Mouse (Mus musculus): Measurements from ENCODE around the gene Hoxa11.

Gene Hoxa11

GRCm38 (mm10) chr6:52245757-52246142, at the start of gene Hoxa11:
Gene Hoxa11, minus strand, starts transcription at chr6:52245810.
- no peak for DNase-seq

- DNase-seq = no peak
These were observed 49.0 kb upstream of the Hoxa11 start for GRCm38 (mm10) chr6:52294616-52295015.

- DNase-seq = no peak
These were observed 46.7 kb upstream of the Hoxa11 start for GRCm38 (mm10) chr6:52292328-52292727.

- DNase-seq = no peak
These were observed 45.6 kb upstream of the Hoxa11 start for GRCm38 (mm10) chr6:52291021-52291860.

- no peak for DNase-seq
These were observed 44.6 kb upstream of the Hoxa11 start for GRCm38 (mm10) chr6:52290186-52290585.

GRCm38 (mm10) chr6:52283896-52284295, 38.3 kb upstream of the Hoxa11 start:
- no peak for DNase-seq

GRCm38 (mm10) chr6:52281084-52281483, 35.5 kb upstream of the Hoxa11 start:
- DNase-seq = no peak

GRCm38 (mm10) chr6:52276920-52277319, 31.3 kb upstream of the Hoxa11 start:
- DNase-seq = no peak

- DNase-seq = no peak
These were observed 30.8 kb upstream of the Hoxa11 start for GRCm38 (mm10) chr6:52276382-52276781.

- no peak for DNase-seq
These were observed 30.1 kb upstream of the Hoxa11 start for GRCm38 (mm10) chr6:52275563-52276280.

GRCm38 (mm10) chr6:52274576-52274975, 29.0 kb upstream of the Hoxa11 start:
- DNase-seq = no peak

GRCm38 (mm10) chr6:52273656-52274280, 28.2 kb upstream of the Hoxa11 start:
- DNase-seq = no peak

- DNase-seq = no peak
These were observed 27.4 kb upstream of the Hoxa11 start for GRCm38 (mm10) chr6:52272766-52273655.

- DNase-seq = peak in 1 of 2 experiments; percentile 71
These were observed 25.2 kb upstream of the Hoxa11 start for GRCm38 (mm10) chr6:52270494-52271480.

GRCm38 (mm10) chr6:52268756-52269155, 23.1 kb upstream of the Hoxa11 start:
- no peak for DNase-seq

- DNase-seq = no peak
These were observed 22.7 kb upstream of the Hoxa11 start for GRCm38 (mm10) chr6:52268341-52268740.

- DNase-seq = no peak
These were observed 22.1 kb upstream of the Hoxa11 start for GRCm38 (mm10) chr6:52267691-52268090.

- no peak for DNase-seq
These were observed 21.6 kb upstream of the Hoxa11 start for GRCm38 (mm10) chr6:52267221-52267620.

- no peak for DNase-seq
These were observed 21.0 kb upstream of the Hoxa11 start for GRCm38 (mm10) chr6:52266666-52266985.

GRCm38 (mm10) chr6:52265913-52266665, 20.5 kb upstream of the Hoxa11 start:
- no peak for DNase-seq

Measured in cerebellum, postnatal 25 days (tissue).